Mouse (Mus musculus): ENCODE data around the gene Chchd6. TPM values are rescaled to one million over a fixed set of nuclear protein-coding genes. Genes with fewer than 3 reads are reported as not detected.

Gene Chchd6
- polyA plus RNA-seq, 1 experiment = 9.1 TPM

DNA sequence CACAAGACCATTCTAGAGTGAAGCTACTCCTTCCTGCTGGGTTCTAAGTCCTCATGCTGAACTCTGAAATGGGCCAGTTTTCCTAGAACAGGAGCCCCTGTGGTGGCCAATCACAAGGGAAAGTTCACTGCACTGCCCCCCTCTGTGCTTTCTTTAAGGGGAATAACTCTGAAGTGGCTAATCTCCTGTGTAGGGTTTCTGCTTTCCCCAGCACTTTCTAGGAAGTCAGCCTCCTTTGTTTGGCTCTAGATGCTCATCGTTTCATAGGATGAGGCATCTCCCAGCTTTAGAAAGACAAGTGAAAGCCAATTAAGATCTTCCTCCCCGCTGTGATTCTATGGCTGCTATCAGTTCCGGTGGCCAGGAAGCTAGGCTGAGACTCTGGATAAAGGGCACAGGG is 214.7 kb downstream of the Chchd6 start:
- TF ChIP-seq CTCF (IDR thresholded peaks at IDR 0.05; ENCODE audit: extremely low read depth, insufficient read length, insufficient replicate concordance, low read depth, low read length) (no peak), POLR2A (IDR thresholded peaks at IDR 0.05; ENCODE audit: low read depth, low read length) (no peak)
- H3K4me1 ChIP-seq (ENCODE audit: control insufficient read depth, insufficient read depth, insufficient read length, low read length) = peaks cover 9% of the 10 kb centered on the region; the same call in 1 of the 2 replicates
- no peak overlapping the region for H3K27ac ChIP-seq (ENCODE audit: insufficient read depth, low read depth, low read length)
- 72% methylated on average over 3 of the region's 3 CpGs for WGBS
- no peaks in the 10 kb centered on the region for H3K27me3 ChIP-seq (ENCODE audit: control insufficient read depth, insufficient read depth, low read length)
- H3K4me3 ChIP-seq (ENCODE audit: low read depth, low read length) = no peak overlapping the region
- no peaks in the 10 kb centered on the region for H3K36me3 ChIP-seq (ENCODE audit: control insufficient read depth, insufficient read depth, low read length)

DNA sequence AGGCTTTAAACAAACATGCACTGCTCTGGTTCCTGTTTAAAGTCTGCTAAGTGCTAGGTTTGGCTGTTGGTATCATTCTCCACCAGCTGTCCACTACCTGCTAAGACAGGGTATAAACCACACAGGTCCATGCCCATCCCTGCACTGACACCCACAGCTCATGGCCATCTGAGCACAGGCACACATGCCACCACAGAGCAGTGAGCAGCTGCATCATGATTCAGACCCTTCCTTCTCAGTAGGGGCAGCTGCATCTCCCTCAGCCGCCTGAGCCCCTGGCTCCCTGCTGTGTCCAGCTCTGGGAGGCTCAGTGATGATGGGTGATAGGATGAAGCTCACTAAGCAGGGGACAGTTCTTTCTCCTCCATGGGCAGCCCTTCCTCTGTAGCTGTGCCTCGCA is 217.2 kb downstream of the Chchd6 start:
- Histone ChIP-seq H3K4me3 (ENCODE audit: low read depth, low read length) (no peak overlapping the region), H3K27me3 (ENCODE audit: control insufficient read depth, insufficient read depth, low read length) (no peaks in the 10 kb centered on the region), H3K27ac (ENCODE audit: insufficient read depth, low read depth, low read length) (no peak overlapping the region), H3K4me1 (ENCODE audit: control insufficient read depth, insufficient read depth, insufficient read length, low read length) (peaks cover 13% of the 10 kb centered on the region; the same call in 1 of the 2 replicates), H3K36me3 (ENCODE audit: control insufficient read depth, insufficient read depth, low read length) (no peaks in the 10 kb centered on the region)
- no peak for TF ChIP-seq POLR2A (IDR thresholded peaks at IDR 0.05; ENCODE audit: low read depth, low read length)
- TF ChIP-seq CTCF (IDR thresholded peaks at IDR 0.05; ENCODE audit: extremely low read depth, insufficient read length, insufficient replicate concordance, low read depth, low read length) = no peak
- WGBS = 76% methylated on average over 2 of the region's 2 CpGs

DNA sequence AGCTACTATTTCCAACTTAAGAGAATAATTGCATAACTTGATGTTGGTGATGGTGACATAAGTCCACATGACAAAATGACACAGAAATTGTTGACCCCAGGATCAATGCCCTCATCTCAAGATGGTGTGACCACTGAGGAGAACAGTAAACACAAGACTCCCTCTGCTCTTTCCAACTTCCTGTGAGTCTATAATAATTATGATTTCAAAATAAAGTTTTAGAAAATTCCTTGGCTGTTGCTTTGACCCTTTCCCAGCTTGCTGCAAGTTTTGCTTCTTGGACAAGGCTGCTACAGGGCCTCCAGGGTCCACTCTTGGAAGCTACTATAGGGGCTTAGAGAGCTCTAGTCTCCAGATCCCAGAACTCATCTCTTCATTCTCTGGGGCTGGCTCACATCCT is 226.6 kb downstream of the Chchd6 start:
- TF ChIP-seq CTCF (IDR thresholded peaks at IDR 0.05; ENCODE audit: extremely low read depth, insufficient read length, insufficient replicate concordance, low read depth, low read length) (no peak), POLR2A (IDR thresholded peaks at IDR 0.05; ENCODE audit: low read depth, low read length) (no peak)
- no peaks in the 10 kb centered on the region for H3K36me3 ChIP-seq (ENCODE audit: control insufficient read depth, insufficient read depth, low read length)
- H3K4me3 ChIP-seq (ENCODE audit: low read depth, low read length) = no peak overlapping the region
- no peaks in the 10 kb centered on the region for H3K27me3 ChIP-seq (ENCODE audit: control insufficient read depth, insufficient read depth, low read length)
- no peak overlapping the region for H3K27ac ChIP-seq (ENCODE audit: insufficient read depth, low read depth, low read length)
- no peaks in the 10 kb centered on the region for H3K4me1 ChIP-seq (ENCODE audit: control insufficient read depth, insufficient read depth, insufficient read length, low read length)

DNA sequence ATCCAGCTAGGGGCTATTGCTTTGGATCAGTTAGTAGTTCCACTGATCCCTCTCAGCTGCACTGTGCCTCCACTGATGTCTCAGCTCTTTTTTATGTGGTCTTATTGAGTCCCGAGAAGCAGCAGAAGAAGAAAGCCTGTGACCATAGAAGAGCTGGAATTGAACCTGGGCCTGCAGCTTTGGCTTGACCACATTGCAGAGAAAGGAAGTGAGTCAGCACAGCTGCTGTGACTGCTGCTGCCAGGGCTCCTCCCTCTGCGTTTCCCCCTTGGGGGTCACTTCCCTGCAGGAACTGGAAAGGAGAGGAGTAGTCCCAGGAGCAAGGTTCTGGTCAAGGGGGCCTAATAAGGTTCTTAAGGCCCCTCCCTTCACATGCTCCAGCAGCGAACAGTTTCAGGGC is 231.1 kb downstream of the Chchd6 start:
- TF ChIP-seq CTCF (IDR thresholded peaks at IDR 0.05; ENCODE audit: extremely low read depth, insufficient read length, insufficient replicate concordance, low read depth, low read length) (no peak), POLR2A (IDR thresholded peaks at IDR 0.05; ENCODE audit: low read depth, low read length) (no peak)
- Histone ChIP-seq H3K4me1 (ENCODE audit: control insufficient read depth, insufficient read depth, insufficient read length, low read length) (peaks cover 16% of the 10 kb centered on the region), H3K27ac (ENCODE audit: insufficient read depth, low read depth, low read length) (no peak overlapping the region), H3K4me3 (ENCODE audit: low read depth, low read length) (no peak overlapping the region), H3K36me3 (ENCODE audit: control insufficient read depth, insufficient read depth, low read length) (no peaks in the 10 kb centered on the region), H3K27me3 (ENCODE audit: control insufficient read depth, insufficient read depth, low read length) (0 out of 2 replicates have a peak, but pooled peaks cover 5% of the 10 kb centered on the region)
- 72% methylated on average over 3 of the region's 3 CpGs for WGBS

DNA sequence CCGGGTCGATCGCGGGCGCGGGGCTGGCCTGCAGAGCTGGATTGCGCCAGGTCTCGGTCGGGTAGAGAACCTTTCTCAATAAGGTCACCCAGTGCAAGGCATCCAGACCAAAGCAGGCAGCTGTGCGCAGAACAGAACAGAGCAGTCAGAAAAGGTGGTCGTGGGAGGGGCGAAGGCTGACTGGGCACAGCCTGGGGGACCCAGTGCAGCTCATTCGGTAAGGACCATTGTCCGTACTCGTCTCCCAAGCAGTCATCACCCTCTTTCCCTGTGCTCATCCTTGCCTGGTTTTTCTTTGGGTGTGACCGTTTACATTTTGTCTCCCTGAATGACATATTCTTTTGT is 232.4 kb downstream of the Chchd6 start:
- H3K27ac ChIP-seq (ENCODE audit: insufficient read depth, low read depth, low read length) = no peak overlapping the region
- 14% methylated on average over 16 of the region's 16 CpGs for WGBS

DNA sequence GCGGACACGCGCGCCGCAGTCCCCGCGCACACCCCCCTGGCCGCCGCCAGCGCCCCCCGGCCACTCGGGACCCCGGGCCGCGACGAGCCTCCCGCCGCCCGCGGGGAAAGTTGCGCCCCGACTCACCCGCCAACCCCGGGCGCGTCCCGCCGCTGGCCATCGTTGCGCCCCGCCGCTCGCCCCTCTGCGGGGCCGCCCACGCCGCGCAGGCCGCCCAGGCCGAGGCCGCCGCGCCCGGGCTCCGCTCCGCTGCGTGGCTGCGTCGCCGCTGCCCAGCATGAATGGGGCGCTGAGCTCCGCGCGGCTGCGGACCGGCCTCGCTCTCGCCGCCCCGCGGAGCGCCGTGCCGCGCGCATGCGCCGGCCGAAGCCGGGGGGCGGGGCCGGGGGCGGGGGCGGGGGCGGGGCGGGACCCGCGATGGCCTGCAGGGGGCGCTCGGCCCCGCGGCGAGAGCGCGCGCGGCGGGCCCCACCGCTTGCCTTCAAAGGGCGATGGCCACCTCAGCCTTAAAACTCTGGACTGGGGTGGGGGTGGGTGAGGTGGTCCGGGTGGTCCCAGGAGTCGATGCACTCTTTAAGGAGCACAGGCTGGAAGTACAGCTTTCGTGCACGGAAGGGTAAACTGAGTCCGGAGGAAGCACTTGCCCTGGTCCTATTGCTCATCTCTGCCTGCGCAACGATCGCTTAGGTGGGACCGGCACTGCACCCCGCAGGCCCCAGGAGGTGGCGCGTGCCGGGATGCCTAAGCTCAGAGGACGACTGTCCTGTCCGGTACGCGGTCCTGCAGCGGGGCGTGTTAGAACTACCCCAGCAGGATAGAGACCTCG is 233.0 kb downstream of the Chchd6 start, which contains the start of gene Plxna1:
TSS of gene Plxna1 (minus strand) at position 340 of the 826 bp plus-strand sequence.
- TF ChIP-seq CTCF (IDR thresholded peaks at IDR 0.05; ENCODE audit: extremely low read depth, insufficient read length, insufficient replicate concordance, low read depth, low read length) (peak; percentile 59), POLR2A (IDR thresholded peaks at IDR 0.05; ENCODE audit: low read depth, low read length) (peak; percentile 5; the same call in 1 of the 2 replicates)
- H3K27ac ChIP-seq (ENCODE audit: insufficient read depth, low read depth, low read length) = no peak within 1 kb of the TSS
- peaks cover 16% of the 10 kb centered on the region for H3K4me1 ChIP-seq (ENCODE audit: control insufficient read depth, insufficient read depth, insufficient read length, low read length)
- under 1% methylated on average over 107 of the region's 110 CpGs for WGBS
- peak within 1 kb of the TSS; percentile 90 for H3K4me3 ChIP-seq (ENCODE audit: low read depth, low read length)
- H3K36me3 ChIP-seq (ENCODE audit: control insufficient read depth, insufficient read depth, low read length) = no peaks in the 10 kb centered on the region
- H3K27me3 ChIP-seq (ENCODE audit: control insufficient read depth, insufficient read depth, low read length) = 0 out of 2 replicates have a peak, but pooled peaks cover 5% of the 10 kb centered on the region

More for the DNA sequence above, 232.4 kb downstream of the Chchd6 start:
- H3K4me1 ChIP-seq (ENCODE audit: control insufficient read depth, insufficient read depth, insufficient read length, low read length) = peaks cover 16% of the 10 kb centered on the region
- 0 out of 2 replicates have a peak, but pooled peaks cover 5% of the 10 kb centered on the region for H3K27me3 ChIP-seq (ENCODE audit: control insufficient read depth, insufficient read depth, low read length)
- no peaks in the 10 kb centered on the region for H3K36me3 ChIP-seq (ENCODE audit: control insufficient read depth, insufficient read depth, low read length)
- peak overlapping the region; percentile 53 for H3K4me3 ChIP-seq (ENCODE audit: low read depth, low read length)
- TF ChIP-seq CTCF (IDR thresholded peaks at IDR 0.05; ENCODE audit: extremely low read depth, insufficient read length, insufficient replicate concordance, low read depth, low read length) (no peak), POLR2A (IDR thresholded peaks at IDR 0.05; ENCODE audit: low read depth, low read length) (no peak)
